ENCODE assay signal across 8 mouse cellular contexts in the genomic region with DNA sequence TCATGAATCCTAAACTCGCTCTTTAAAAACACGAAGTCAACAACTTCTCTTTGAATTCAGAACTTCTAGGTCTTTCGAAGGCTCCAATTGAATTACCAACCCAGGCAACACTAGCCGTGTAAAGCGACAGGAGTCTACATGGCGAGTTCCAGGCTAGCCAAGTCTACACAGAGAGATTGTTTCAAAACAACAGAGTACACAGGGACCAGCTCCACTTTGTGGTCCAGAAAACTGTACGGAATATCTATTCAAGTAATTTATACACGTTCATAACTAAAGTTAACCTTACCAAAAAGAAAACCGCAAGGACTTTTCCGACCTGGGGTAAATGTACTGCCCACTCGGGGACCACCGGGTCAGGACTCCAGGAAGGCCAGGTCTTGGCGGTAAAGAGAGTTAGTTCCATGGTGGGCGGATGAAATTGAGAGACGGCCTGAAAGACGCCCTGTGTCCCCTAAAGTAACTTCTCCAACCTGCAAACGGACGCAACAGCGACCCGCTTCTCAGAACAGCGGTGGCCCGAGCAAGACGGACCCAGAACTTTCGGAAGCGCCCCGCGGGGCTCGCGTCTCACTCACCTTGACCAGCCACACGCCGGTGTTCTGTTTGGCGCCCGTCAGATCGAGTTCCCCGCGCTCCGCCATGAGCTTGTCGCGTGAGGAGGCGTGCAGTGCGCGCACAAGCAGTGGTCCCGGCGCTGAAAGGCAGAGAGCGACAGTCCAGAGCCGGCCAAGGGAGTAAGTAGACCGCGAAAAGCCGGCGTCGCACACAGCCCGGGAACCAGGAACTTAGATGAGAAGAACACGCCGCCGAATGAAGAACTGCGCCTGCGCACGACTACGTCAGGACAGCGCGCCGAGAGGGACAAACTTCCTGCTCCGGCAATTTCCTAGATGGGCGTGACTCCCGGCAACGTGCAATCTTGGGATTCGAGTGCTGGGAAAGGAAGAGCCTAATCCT. TPM values are rescaled to one million over a fixed set of nuclear protein-coding genes. Genes with fewer than 3 reads are reported as not detected.
DNase-seq lines count a peak whose midpoint lies in the region; ATAC-seq lines count a peak whose summit lies in the region.

Gene Gtf2f2, minus strand, starts transcription at position 764 of the 960 bp plus-strand sequence.

- peak within 1 kb of the TSS; percentile 81 for H3K4me2 ChIP-seq in hindbrain, embryonic 16.5 days (ENCODE audit: low read length)

- H3K79me2 ChIP-seq in macrophage (ENCODE audit: inconsistent target): peaks cover 51% of the 10 kb centered on the region

- no peaks in the 10 kb centered on the region for H3K36me3 ChIP-seq in hindbrain, embryonic 16.5 days (ENCODE audit: control insufficient read depth, insufficient read depth, low read length)
- no peaks in the 10 kb centered on the region for H3K36me3 ChIP-seq in macrophage (ENCODE audit: inconsistent target)

- H3K27ac ChIP-seq in hindbrain, embryonic 16.5 days (ENCODE audit: low read depth, low read length): peak within 1 kb of the TSS; percentile 64
- H3K27ac ChIP-seq in macrophage: peak within 1 kb of the TSS; percentile 12; the same call in 1 of the 2 replicates

- peak; percentile 88 for DNase-seq in WW6 (ENCODE audit: low read depth, low spot score)
- peak; percentile 98 to 99 for DNase-seq in cerebellum, postnatal 4 days (ENCODE audit: low spot score in 2 of 2)
- peak; percentile 95 for DNase-seq in gastrocnemius, adult 18-20 months (ENCODE audit: low spot score)
- DNase-seq in left cerebral cortex, adult 18-20 months (ENCODE audit: low spot score in 2 of 2): peak; percentile 95 to 96
- peak; percentile 94 for DNase-seq in right cerebral cortex, adult 18-20 months
- peak; percentile 87 for DNase-seq in urinary bladder, postnatal 10 days (ENCODE audit: low spot score)

- 1% methylated on average over 67 of the region's 67 CpGs for WGBS in hindbrain, embryonic 16.5 days
- WGBS in macrophage (ENCODE audit: missing documents): 1% methylated on average over 67 of the region's 67 CpGs

- no peaks in the 10 kb centered on the region for H3K9me3 ChIP-seq in hindbrain, embryonic 16.5 days (ENCODE audit: control insufficient read depth, low read length)

- peak within 1 kb of the TSS; percentile 86 for H3K9ac ChIP-seq in hindbrain, embryonic 16.5 days (ENCODE audit: low read depth, low read length)

- ATAC-seq in hindbrain, embryonic 16.5 days: peak; percentile 95

- H3K4me3 ChIP-seq in hindbrain, embryonic 16.5 days (ENCODE audit: low read length): peak within 1 kb of the TSS; percentile 99
- H3K4me3 ChIP-seq in macrophage (ENCODE audit: inconsistent target): peak within 1 kb of the TSS; percentile 86

- no peaks in the 10 kb centered on the region for H3K27me3 ChIP-seq in hindbrain, embryonic 16.5 days (replicated peaks; ENCODE audit: control insufficient read depth, insufficient read depth, low read length)

- peaks cover 15% of the 10 kb centered on the region for H3K4me1 ChIP-seq in hindbrain, embryonic 16.5 days (ENCODE audit: control insufficient read depth, insufficient read depth, low read depth, low read length)

RNA-seq across cellular contexts. Expression of gene Gtf2f2, which starts in this region (rescaled TPM):
- total RNA-seq in gastrocnemius, adult 18-20 months (2021): 10 to 100 TPM; 11.9 to 13.1 TPM
- polyA plus RNA-seq in hindbrain, embryonic 16.5 days (2015; fragmentation: Nextera tagmentation; extraction: Ambion mirVana): 33.2 and 34.1 TPM in 2 replicates
- 10 to 100 TPM; 16.3 to 17.3 TPM for total RNA-seq in left cerebral cortex, adult 18-20 months (2021)
- total RNA-seq in macrophage (2018; cell fraction: chromatin; rRNA removed): 10 to 100 TPM; 10.9 to 26.2 (median 18.7) TPM
- 10 to 100 TPM; 19.3 to 26.1 (median 22.2) TPM for total RNA-seq in macrophage (2018; cell fraction: cytosol; rRNA removed)
- total RNA-seq in macrophage (2018; cell fraction: nucleus; rRNA removed): 10 to 100 TPM in 24 of 26 experiments, 1 to 10 TPM in 2; 8.0 to 28.9 (median 15.0) TPM
- 19.5 to 40.8 TPM (median 40.3 TPM) in 3 replicates for polyA plus RNA-seq in macrophage (2018)

Comparison
In these comparisons a context has a peak if more than half of its experiments do, and no peak if none do; other contexts are left out.
1. Peak in every context shown above with its lines: DNase-seq, ATAC-seq, H3K4me3 ChIP-seq and H3K27ac ChIP-seq.